Mouse (Mus musculus) kidney, postnatal 14 days (tissue): Measurements from ENCODE around the gene Aldh3b2.

Source experiments
- DNase-seq: peaks from one replicate; pipeline ENCODE4 v3.0.0; 2022; ENCODE audit warnings: mixed read lengths

Aldh3b2 gene

DNA sequence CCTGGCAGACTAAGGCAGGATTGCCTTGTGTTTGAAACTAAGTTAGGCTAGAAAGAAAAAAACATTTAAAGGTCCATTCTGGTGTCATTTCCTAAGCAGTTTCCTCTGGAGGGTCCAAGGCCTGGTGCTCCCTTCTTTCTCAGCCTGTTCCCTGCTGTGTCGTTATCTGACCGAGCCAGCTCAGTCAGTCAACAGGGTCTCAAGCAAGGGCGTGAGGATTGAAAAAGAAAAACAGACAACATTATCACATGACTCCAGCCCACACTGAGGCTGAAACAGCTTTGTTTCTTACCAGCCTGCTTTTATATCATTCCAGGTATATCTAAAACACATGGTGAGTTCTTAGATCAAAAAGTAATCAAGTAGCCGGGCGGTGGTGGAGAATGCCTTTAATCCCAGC is 43.5 kb downstream of the Aldh3b2 start:
- no peak for DNase-seq

DNA sequence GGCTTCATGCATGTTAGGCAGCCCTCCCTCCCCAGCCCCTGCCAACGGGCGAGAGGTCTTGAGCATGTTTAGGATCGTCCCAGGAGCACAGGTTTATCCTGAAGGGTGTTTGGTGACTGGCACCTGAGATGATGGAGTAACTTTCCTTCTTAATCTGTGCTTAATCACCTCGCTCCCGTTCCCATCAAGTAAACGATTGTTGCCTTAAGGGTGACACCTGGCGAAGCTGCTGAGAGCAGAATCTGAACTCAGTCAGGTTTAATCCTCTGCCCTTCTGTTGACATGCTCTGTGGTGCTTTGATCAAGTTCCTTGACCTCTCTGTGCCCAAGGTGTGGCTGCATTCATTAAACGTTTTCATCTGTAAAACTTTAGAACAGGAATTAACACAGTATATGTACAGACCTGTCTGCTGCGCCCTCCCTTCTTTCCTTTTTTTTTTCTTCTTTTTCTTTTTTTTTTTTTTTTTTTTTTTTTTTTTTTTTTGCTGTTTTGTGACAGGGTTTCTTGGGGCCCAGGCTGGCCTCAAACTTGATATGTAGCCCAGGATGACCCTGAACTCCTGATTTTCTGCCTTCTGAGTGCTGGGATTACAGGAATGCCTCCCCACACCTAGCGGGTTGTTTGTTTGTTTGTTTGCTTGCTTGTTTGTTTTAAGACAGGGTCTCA is 45.9 kb downstream of the Aldh3b2 start:
- no peak for DNase-seq

DNA sequence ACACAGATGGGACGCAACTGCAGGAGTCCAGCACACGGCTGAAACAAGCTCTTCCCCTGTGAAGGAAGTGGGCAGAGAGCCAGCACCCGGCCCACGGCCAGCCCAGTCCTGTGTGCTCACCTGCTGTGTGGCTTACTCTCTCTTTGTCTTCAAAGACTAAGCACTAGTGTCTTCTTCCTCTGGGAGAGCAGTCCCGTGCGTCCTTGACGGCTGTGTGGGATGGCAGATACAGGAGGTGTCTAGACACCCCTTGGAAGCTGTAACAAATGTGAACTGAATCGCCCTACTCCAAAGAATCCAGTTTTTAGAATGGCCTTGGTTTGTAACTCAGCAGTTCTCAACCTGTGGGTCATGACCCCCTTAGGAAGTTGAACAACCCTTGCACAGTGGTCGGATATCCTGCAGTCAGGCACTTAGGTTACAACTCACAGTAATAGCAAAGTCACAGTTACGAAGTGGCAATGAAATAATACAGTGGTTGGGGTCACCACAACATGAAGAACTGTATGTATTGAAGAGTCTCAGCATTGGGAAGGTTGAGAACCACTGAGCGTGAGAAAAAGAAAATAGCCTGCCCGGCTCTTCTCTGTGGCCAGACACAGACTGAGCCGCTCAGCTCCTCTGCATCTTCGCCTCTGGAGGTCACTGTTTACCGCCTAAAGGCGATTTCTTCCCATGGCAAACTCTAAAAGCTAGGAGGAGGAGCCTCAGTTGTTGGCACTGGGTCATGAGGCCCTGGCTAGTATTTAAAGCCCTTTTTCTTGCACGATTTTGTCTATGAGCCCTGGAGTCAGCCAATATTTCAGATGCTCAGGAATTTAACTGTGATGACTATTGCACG is 46.8 kb downstream of the Aldh3b2 start:
- peak; percentile 90 for DNase-seq

DNA sequence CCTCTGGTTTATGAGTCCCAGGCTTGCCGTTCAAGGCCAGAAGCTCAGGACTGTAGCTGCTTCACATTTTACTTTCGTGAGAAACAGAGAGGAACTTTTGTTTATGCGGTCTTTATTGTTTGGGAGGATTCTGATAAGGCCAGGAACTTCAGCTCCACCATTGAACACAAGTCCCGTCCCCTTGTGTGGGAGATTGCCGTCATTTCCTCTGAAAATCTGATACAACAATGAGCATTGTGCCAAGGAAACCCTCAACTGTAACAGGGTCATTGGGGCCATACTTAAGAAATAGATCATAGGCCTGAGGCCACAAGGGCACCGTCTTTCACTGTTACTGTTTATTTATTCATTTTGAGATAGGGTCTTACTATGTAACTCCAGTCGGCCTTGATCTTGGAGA is 51.1 kb downstream of the Aldh3b2 start:
- no peak for DNase-seq

DNA sequence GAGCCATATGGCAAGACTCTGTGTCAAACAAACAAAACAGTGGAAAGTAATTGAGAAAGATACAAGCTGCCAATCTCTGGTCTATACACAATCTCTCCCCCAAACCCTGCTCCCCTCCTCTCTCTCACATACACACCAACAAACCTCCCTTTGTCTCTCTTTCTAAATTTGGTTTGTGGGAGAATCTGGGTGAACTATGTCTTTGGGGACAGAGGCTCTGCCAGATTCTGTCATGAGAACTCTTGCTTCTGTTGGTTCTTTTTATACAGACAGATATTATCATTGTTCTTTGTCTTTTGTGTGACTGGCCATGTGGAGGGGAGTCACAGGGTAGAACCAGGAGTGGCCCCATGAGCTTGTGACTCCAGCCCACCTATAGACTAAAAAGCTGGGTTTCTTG is 55.4 kb downstream of the Aldh3b2 start:
- DNase-seq, result no peak
